Comparison of ENCODE assay signal across 13 mouse cellular contexts in genomic region chr1:60998689-60999088, GRCm38 (mm10). TPM values are rescaled to one million over a fixed set of nuclear protein-coding genes. Genes with fewer than 3 reads are reported as not detected.
"Had no signal": no experiment of that assay in that cellular context is flagged by ENCODE, and none has a peak within 500 bp of the region (broad histone marks: within the 10 kb centered on the region; RNA-seq: fewer than 3 reads in every experiment).

No protein-coding gene starts in this region.

- H3K36me3 ChIP-seq: limb, embryonic 15.5 days; liver, embryonic 12.5 days; lung, embryonic 15.5 days; midbrain, embryonic 15.5 days; neural tube, embryonic 12.5 days had no signal

- DNase-seq: lung, postnatal 14 days; thymus, postnatal 14 days had no signal

- H3K27me3 ChIP-seq: limb, embryonic 15.5 days; liver, embryonic 12.5 days; lung, embryonic 15.5 days; midbrain, embryonic 15.5 days; neural tube, embryonic 12.5 days had no signal

- H3K4me3 ChIP-seq: limb, embryonic 15.5 days; liver, embryonic 12.5 days; lung, embryonic 15.5 days; megakaryocyte, embryonic 14.5 days; midbrain, embryonic 15.5 days; neural tube, embryonic 12.5 days had no signal

- H3K27ac ChIP-seq: limb, embryonic 15.5 days; liver, embryonic 12.5 days; lung, embryonic 15.5 days; macrophage; midbrain, embryonic 15.5 days; neural tube, embryonic 12.5 days; stomach, postnatal 0 days had no signal

- H3K4me1 ChIP-seq: liver, embryonic 12.5 days; lung, embryonic 15.5 days; megakaryocyte, embryonic 14.5 days; midbrain, embryonic 15.5 days; neural tube, embryonic 12.5 days had no signal

- H3K4me2 ChIP-seq: limb, embryonic 15.5 days; liver, embryonic 12.5 days; lung, embryonic 15.5 days; midbrain, embryonic 11.5 days; midbrain, embryonic 15.5 days; neural tube, embryonic 12.5 days had no signal

- ATAC-seq: liver, embryonic 12.5 days; midbrain, embryonic 15.5 days had no signal

- H3K9me3 ChIP-seq: limb, embryonic 15.5 days; liver, embryonic 12.5 days; lung, embryonic 15.5 days; megakaryocyte, embryonic 14.5 days; midbrain, embryonic 15.5 days; neural tube, embryonic 12.5 days had no signal

- H3K9ac ChIP-seq: limb, embryonic 15.5 days; liver, embryonic 12.5 days; lung, embryonic 15.5 days; midbrain, embryonic 15.5 days; neural tube, embryonic 12.5 days had no signal

RNA-seq across cellular contexts. Expression of gene Icos, which starts 21.0 kb away (rescaled TPM):
- total RNA-seq: layer of hippocampus, postnatal 25 days; left cerebral cortex, adult 8-10 months had no signal
- polyA plus RNA-seq: midbrain, embryonic 15.5 days had no signal
